Mouse (Mus musculus): ENCODE measurements at regions not wholly inside any gene's neighbourhood (a gene's known extent, or its start where the extent isn't known, plus 50 kb on each side); places are given as distances from the start of the nearest gene placed in this dataset.

DNA sequence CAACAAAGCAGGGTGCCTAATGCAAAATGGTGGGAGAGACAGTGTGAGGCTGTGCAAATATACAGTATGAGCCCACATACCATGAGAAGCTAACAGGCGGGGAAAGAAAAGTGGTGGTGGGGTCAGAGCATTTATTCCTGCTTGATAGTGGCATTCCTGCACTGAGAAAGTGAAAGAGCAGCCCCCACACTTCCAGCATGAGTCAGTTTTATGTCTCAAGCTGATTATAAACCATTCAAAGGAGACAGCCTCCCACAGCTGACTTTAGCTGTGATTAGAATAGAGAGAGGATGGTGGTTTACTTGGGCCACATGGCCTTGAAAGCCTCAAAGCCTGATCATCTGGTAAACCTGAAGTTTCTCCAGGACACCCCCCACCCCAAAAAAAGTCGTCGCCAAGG lies 64.4 kb downstream of the Gm43517 start:
- DNase-seq (no peak), ATAC-seq (ENCODE audit: insufficient read depth) (no peak)
- no peaks in the 10 kb centered on the region for H3K4me1 ChIP-seq (ENCODE audit: insufficient read depth)
- no peaks in the 10 kb centered on the region for H3K9me3 ChIP-seq (ENCODE audit: low read depth, low read length)
- no peak for TF ChIP-seq CTCF (IDR thresholded peaks at IDR 0.05; ENCODE audit: low read depth)
- H3K27ac ChIP-seq (ENCODE audit: low read depth), result no peak overlapping the region
- H3K4me3 ChIP-seq (ENCODE audit: low read depth, low read length), result no peak overlapping the region
- 68% methylated on average over 3 of the region's 3 CpGs for WGBS
- no peaks in the 10 kb centered on the region for H3K36me3 ChIP-seq (ENCODE audit: insufficient read depth)
- H3K27me3 ChIP-seq (ENCODE audit: insufficient read depth, low read length), result no peaks in the 10 kb centered on the region
- H3K4me2 ChIP-seq, result no peak overlapping the region
- no peak overlapping the region for H3K9ac ChIP-seq

DNA sequence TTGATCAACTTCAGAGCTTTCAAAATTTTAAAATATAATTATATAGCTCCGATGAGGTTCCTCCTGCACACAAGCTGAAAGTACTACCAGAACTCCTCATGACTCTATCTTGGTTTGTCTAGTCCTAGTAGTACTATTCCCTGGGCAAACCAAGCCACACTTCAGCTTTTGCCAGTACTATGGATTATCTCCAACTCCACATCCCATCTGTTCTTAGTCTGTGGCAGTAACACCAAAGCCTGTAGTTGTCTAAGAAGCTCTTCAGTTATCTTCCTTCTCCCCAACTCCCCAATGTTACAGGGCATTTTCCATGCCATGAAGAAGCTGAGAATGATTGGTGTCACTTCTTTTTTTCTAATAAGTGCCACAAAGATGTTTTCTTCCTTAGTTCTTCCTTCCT lies 83.1 kb downstream of the Gm43517 start:
- TF ChIP-seq CTCF (IDR thresholded peaks at IDR 0.05; ENCODE audit: low read depth), result no peak
- DNase-seq, result no peak
- 91% methylated on average over 1 of the region's 1 CpGs for WGBS
- no peak overlapping the region for H3K9ac ChIP-seq
- no peaks in the 10 kb centered on the region for H3K4me1 ChIP-seq (ENCODE audit: insufficient read depth)
- H3K27me3 ChIP-seq (ENCODE audit: insufficient read depth, low read length), result no peaks in the 10 kb centered on the region
- no peak overlapping the region for H3K4me3 ChIP-seq (ENCODE audit: low read depth, low read length)
- no peaks in the 10 kb centered on the region for H3K36me3 ChIP-seq (ENCODE audit: insufficient read depth)
- H3K9me3 ChIP-seq (ENCODE audit: low read depth, low read length), result no peaks in the 10 kb centered on the region
- no peak overlapping the region for H3K27ac ChIP-seq (ENCODE audit: low read depth)
- no peak for ATAC-seq (ENCODE audit: insufficient read depth)
- no peak overlapping the region for H3K4me2 ChIP-seq

DNA sequence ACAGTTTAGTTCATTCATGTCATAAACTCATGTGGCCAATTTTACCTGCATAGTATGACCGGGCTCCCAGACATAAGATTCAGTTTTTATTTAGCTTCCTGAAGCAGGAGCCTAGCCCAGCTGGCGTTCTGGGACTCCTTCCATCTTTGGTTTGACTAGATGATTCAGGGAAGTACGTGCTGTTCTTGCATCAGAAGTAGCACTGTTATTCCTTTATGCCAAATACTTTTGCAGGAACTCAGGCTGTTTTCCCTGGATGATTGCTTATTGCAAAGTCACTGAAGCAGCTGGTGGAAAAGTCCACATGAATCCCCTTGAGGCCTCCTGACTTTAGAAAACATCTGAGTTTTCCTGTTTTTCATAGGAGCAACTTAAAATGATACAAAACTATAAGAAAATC lies 88.4 kb downstream of the Gm43517 start:
- H3K4me1 ChIP-seq (ENCODE audit: insufficient read depth), result no peaks in the 10 kb centered on the region
- TF ChIP-seq CTCF (IDR thresholded peaks at IDR 0.05; ENCODE audit: low read depth), result no peak
- DNase-seq (no peak), ATAC-seq (ENCODE audit: insufficient read depth) (no peak)
- H3K4me2 ChIP-seq, result no peak overlapping the region
- no peaks in the 10 kb centered on the region for H3K27me3 ChIP-seq (ENCODE audit: insufficient read depth, low read length)
- H3K27ac ChIP-seq (ENCODE audit: low read depth), result no peak overlapping the region
- no peak overlapping the region for H3K4me3 ChIP-seq (ENCODE audit: low read depth, low read length)
- WGBS, result 65% methylated on average over 3 of the region's 3 CpGs
- no peak overlapping the region for H3K9ac ChIP-seq
- H3K9me3 ChIP-seq (ENCODE audit: low read depth, low read length), result no peaks in the 10 kb centered on the region
- no peaks in the 10 kb centered on the region for H3K36me3 ChIP-seq (ENCODE audit: insufficient read depth)

DNA sequence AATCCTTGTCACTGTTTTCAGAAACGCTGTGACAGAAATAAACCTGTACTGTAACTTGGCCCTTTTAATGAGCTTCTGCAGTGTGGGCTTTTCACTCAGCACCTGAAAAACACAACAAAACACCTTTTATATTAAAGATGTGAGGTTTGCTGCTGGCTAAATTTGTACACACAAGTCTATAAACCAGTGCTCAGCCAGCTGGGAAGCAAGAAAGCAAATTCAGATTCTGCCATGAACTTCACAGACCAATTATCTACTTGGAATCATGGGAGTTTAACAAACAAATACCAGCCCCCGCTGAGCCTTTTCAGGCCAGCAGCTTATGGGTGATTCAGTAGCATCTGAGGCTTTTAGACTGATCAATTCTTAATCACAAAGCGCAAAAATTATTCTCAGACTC lies 95.7 kb downstream of the Gm43517 start:
- Histone ChIP-seq H3K36me3 (ENCODE audit: insufficient read depth) (no peaks in the 10 kb centered on the region), H3K27ac (ENCODE audit: low read depth) (no peak overlapping the region), H3K4me3 (ENCODE audit: low read depth, low read length) (no peak overlapping the region), H3K4me2 (no peak overlapping the region), H3K4me1 (ENCODE audit: insufficient read depth) (no peaks in the 10 kb centered on the region), H3K9ac (no peak overlapping the region), H3K9me3 (ENCODE audit: low read depth, low read length) (no peaks in the 10 kb centered on the region), H3K27me3 (ENCODE audit: insufficient read depth, low read length) (no peaks in the 10 kb centered on the region)
- TF ChIP-seq CTCF (IDR thresholded peaks at IDR 0.05; ENCODE audit: low read depth), result no peak
- no peak for ATAC-seq (ENCODE audit: insufficient read depth)
- 70% methylated on average over 3 of the region's 3 CpGs for WGBS
- DNase-seq, result peak; percentile 0

DNA sequence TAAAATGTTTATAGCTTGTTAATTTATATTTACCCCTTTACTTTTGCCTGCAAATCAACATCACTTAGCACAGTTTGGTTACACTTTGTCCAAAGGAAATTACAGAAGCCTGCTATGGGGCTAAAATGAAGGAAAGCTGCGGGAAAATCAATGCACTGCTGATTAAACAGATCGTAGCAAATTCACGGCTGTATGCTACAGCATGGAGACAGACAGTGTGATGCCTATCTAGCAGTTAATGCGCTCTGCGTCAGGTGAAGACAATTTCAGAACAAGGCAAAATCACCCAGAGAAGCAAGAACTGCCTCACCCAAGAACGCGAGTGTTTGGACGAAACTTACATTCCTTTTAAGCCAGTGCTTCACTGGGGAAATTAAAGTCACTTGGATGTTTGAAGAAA lies 96.2 kb downstream of the Gm43517 start:
- WGBS, result 67% methylated on average over 8 of the region's 8 CpGs
- H3K36me3 ChIP-seq (ENCODE audit: insufficient read depth), result no peaks in the 10 kb centered on the region
- no peaks in the 10 kb centered on the region for H3K4me1 ChIP-seq (ENCODE audit: insufficient read depth)
- no peak overlapping the region for H3K27ac ChIP-seq (ENCODE audit: low read depth)
- no peak for ATAC-seq (ENCODE audit: insufficient read depth)
- TF ChIP-seq CTCF (IDR thresholded peaks at IDR 0.05; ENCODE audit: low read depth), result no peak
- no peak overlapping the region for H3K4me2 ChIP-seq
- H3K27me3 ChIP-seq (ENCODE audit: insufficient read depth, low read length), result no peaks in the 10 kb centered on the region
- no peak for DNase-seq
- no peak overlapping the region for H3K4me3 ChIP-seq (ENCODE audit: low read depth, low read length)
- H3K9me3 ChIP-seq (ENCODE audit: low read depth, low read length), result no peaks in the 10 kb centered on the region
- H3K9ac ChIP-seq, result no peak overlapping the region

DNA sequence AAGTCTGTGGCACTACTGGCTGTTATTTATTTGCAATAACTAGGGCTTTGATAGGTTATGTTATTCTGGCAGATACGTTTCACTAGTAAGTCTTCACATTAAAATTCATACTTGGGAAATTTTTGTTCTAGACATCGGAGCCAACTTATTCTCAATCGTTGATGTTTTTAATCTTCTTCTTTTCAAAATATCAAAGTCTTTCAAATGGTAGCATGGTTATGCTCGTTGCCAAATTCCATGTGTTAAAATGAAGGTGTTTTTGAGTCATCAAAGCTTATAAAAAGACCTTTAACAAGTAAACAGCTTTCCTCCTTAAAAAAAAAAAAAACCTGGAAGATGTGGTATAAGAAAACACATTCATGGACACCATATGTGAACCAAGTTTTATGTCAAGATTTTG lies 97.4 kb downstream of the Gm43517 start:
- WGBS, result 73% methylated on average over 4 of the region's 4 CpGs

GRCm38 (mm10) chr12:49484070-49484770 lies 99.2 kb downstream of the Gm43517 start:
- H3K36me3 ChIP-seq (ENCODE audit: insufficient read depth), result no peaks in the 10 kb centered on the region
- no peak for DNase-seq
- H3K27me3 ChIP-seq (ENCODE audit: insufficient read depth, low read length), result no peaks in the 10 kb centered on the region
- no peak for ATAC-seq (ENCODE audit: insufficient read depth)
- no peak overlapping the region for H3K27ac ChIP-seq (ENCODE audit: low read depth)
- no peaks in the 10 kb centered on the region for H3K4me1 ChIP-seq (ENCODE audit: insufficient read depth)
- no peak overlapping the region for H3K4me3 ChIP-seq (ENCODE audit: low read depth, low read length)
- H3K9me3 ChIP-seq (ENCODE audit: low read depth, low read length), result no peaks in the 10 kb centered on the region
- TF ChIP-seq CTCF (IDR thresholded peaks at IDR 0.05; ENCODE audit: low read depth), result no peak
- H3K9ac ChIP-seq, result no peak overlapping the region
- 60% methylated on average over 4 of the region's 4 CpGs for WGBS
- H3K4me2 ChIP-seq, result no peak overlapping the region

More for the DNA sequence above, 97.4 kb downstream of the Gm43517 start:
- H3K9ac ChIP-seq, result no peak overlapping the region
- H3K4me3 ChIP-seq (ENCODE audit: low read depth, low read length), result no peak overlapping the region
- H3K27me3 ChIP-seq (ENCODE audit: insufficient read depth, low read length), result no peaks in the 10 kb centered on the region
- no peak for DNase-seq
- no peak overlapping the region for H3K27ac ChIP-seq (ENCODE audit: low read depth)
- H3K4me1 ChIP-seq (ENCODE audit: insufficient read depth), result no peaks in the 10 kb centered on the region
- ATAC-seq (ENCODE audit: insufficient read depth), result no peak
- H3K36me3 ChIP-seq (ENCODE audit: insufficient read depth), result no peaks in the 10 kb centered on the region
- H3K9me3 ChIP-seq (ENCODE audit: low read depth, low read length), result no peaks in the 10 kb centered on the region
- H3K4me2 ChIP-seq, result no peak overlapping the region
- TF ChIP-seq CTCF (IDR thresholded peaks at IDR 0.05; ENCODE audit: low read depth), result no peak

- H3K4me1 ChIP-seq (ENCODE audit: insufficient read depth), result no peaks in the 10 kb centered on the region
- ATAC-seq (ENCODE audit: insufficient read depth), result no peak
- H3K27ac ChIP-seq (ENCODE audit: low read depth), result no peak overlapping the region
- H3K4me3 ChIP-seq (ENCODE audit: low read depth, low read length), result no peak overlapping the region
- H3K27me3 ChIP-seq (ENCODE audit: insufficient read depth, low read length), result no peaks in the 10 kb centered on the region
- no peak overlapping the region for H3K4me2 ChIP-seq
- no peaks in the 10 kb centered on the region for H3K9me3 ChIP-seq (ENCODE audit: low read depth, low read length)
- no peaks in the 10 kb centered on the region for H3K36me3 ChIP-seq (ENCODE audit: insufficient read depth)
- DNase-seq, result no peak
- no peak overlapping the region for H3K9ac ChIP-seq
- TF ChIP-seq CTCF (IDR thresholded peaks at IDR 0.05; ENCODE audit: low read depth), result no peak
Observed at GRCm38 (mm10) chr12:49513131-49513530, 128.2 kb downstream of the Gm43517 start.
